Mouse (Mus musculus) gastrocnemius, postnatal 36 days (tissue): Measurements from ENCODE around the gene Cmah. TPM values are rescaled to one million over a fixed set of nuclear protein-coding genes. Genes with fewer than 3 reads are reported as not detected.

Experiments used
- DNase-seq, 2 experiments: peaks; one replicate each; pipeline ENCODE4 v3.0.0; 2022
- intact Hi-C: fragments of 180-260 bp; cut with DNase I; formaldehyde crosslinking; loops from one replicate; pipeline ENCODE4 v1.15.1; 2025
- total RNA-seq, 2 experiments: library from RNA; stranded (reverse); gene quantifications; 2 replicates each; pipeline ENCODE4 v1.2.3; 2021

Cmah gene
- total RNA-seq, 2 experiments from 2014 or later = 1.5 to 2.3 TPM

GRCm38 (mm10) chr13:24406847-24407246, 79.6 kb downstream of the Cmah start:
- intact Hi-C loops = no loop called here

GRCm38 (mm10) chr13:24414635-24415206, 87.5 kb downstream of the Cmah start:
- intact Hi-C loops = no loop called here
- DNase-seq = no peak

More at GRCm38 (mm10) chr13:24406847-24407246, 79.6 kb downstream of the Cmah start:
- no peak for DNase-seq

GRCm38 (mm10) chr13:24415506-24416206, 88.5 kb downstream of the Cmah start:
- intact Hi-C loops = no loop called here
- DNase-seq = no peak

- intact Hi-C loops = no loop called here
- peak in 1 of 2 experiments; percentile 7 for DNase-seq
Observed at GRCm38 (mm10) chr13:24416409-24416808, 89.2 kb downstream of the Cmah start.

- intact Hi-C loops = no loop called here
- no peak for DNase-seq
Observed at GRCm38 (mm10) chr13:24418024-24418423, 90.8 kb downstream of the Cmah start.

- no peak for DNase-seq
- intact Hi-C loops = no loop called here
Observed at GRCm38 (mm10) chr13:24418814-24419213, 91.6 kb downstream of the Cmah start.

GRCm38 (mm10) chr13:24419560-24420250, 92.5 kb downstream of the Cmah start:
- intact Hi-C loops = no loop called here
- DNase-seq = no peak

- intact Hi-C loops = no loop called here
- no peak for DNase-seq
Observed at GRCm38 (mm10) chr13:24421987-24422386, 94.8 kb downstream of the Cmah start.

GRCm38 (mm10) chr13:24430215-24430614, 103.0 kb downstream of the Cmah start:
- intact Hi-C loops = no loop called here
- DNase-seq = no peak

- no peak for DNase-seq
- intact Hi-C loops = no loop called here
Observed at GRCm38 (mm10) chr13:24431593-24431992, 104.4 kb downstream of the Cmah start.

GRCm38 (mm10) chr13:24442272-24442671, 115.1 kb downstream of the Cmah start:
- intact Hi-C loops = no loop called here

GRCm38 (mm10) chr13:24443763-24444347, 116.7 kb downstream of the Cmah start:
- DNase-seq = no peak
- intact Hi-C loops = no loop called here

More at GRCm38 (mm10) chr13:24442272-24442671, 115.1 kb downstream of the Cmah start:
- DNase-seq = peak in 1 of 2 experiments; percentile 23

GRCm38 (mm10) chr13:24444709-24445108, 117.5 kb downstream of the Cmah start:
- no peak for DNase-seq
- intact Hi-C loops = no loop called here

- DNase-seq = no peak
- intact Hi-C loops = no loop called here
Observed at GRCm38 (mm10) chr13:24445166-24445565, 118.0 kb downstream of the Cmah start.

- no peak for DNase-seq
- intact Hi-C loops = no loop called here
Observed at GRCm38 (mm10) chr13:24446081-24446480, 118.9 kb downstream of the Cmah start.

GRCm38 (mm10) chr13:24447043-24447442, 119.8 kb downstream of the Cmah start:
- DNase-seq = no peak
- intact Hi-C loops = no loop called here

GRCm38 (mm10) chr13:24448578-24448977, 121.4 kb downstream of the Cmah start:
- no peak for DNase-seq
- intact Hi-C loops = no loop called here

GRCm38 (mm10) chr13:24451455-24451854, 124.3 kb downstream of the Cmah start:
- intact Hi-C loops = no loop called here
- DNase-seq = no peak

GRCm38 (mm10) chr13:24453737-24454136, 126.5 kb downstream of the Cmah start:
- intact Hi-C loops = no loop called here
- no peak for DNase-seq

GRCm38 (mm10) chr13:24456385-24456784, 129.2 kb downstream of the Cmah start:
- intact Hi-C loops = no loop called here
- no peak for DNase-seq

GRCm38 (mm10) chr13:24460517-24460916, 133.3 kb downstream of the Cmah start:
- intact Hi-C loops = no loop called here
- no peak for DNase-seq
